Mouse (Mus musculus): ENCODE measurements around the gene Fen1.

GRCm38 (mm10) chr19:10219593-10219992 is 15.6 kb upstream of the Fen1 start:
- TF ChIP-seq CEBPB (IDR thresholded peaks at IDR 0.05; ENCODE audit: low read depth) (no peak), CTCF (IDR thresholded peaks at IDR 0.05; ENCODE audit: control insufficient read depth, insufficient read depth, insufficient read length) (no peak), MYOG (IDR thresholded peaks at IDR 0.05; ENCODE audit: control insufficient read depth, extremely low read depth, insufficient read length) (no peak)

All from C2C12 (cell line).